Mouse (Mus musculus) lung, embryonic 14.5 days (tissue): ENCODE measurements at regions not wholly inside any gene's neighbourhood (a gene's known extent, or its start where the extent isn't known, plus 50 kb on each side); places are given as distances from the start of the nearest gene placed in this dataset.

Source experiments
- ATAC-seq: fragments of 200-750 bp; cut with Nextera tagmentation; 2 replicates; pipeline ENCODE4 v1.8.0; 2017; ENCODE audit warnings: mild to moderate bottlenecking, moderate TSS enrichment, moderate library complexity; ENCODE audit not compliant: insufficient read depth
- DNase-seq: peaks from one replicate; pipeline ENCODE4 v3.0.0-alpha.2; 2015
- H3K27ac ChIP-seq: fragments of 300-500 bp; sonication (generic); 2 replicates; pipeline ENCODE4 v1.5.1; 2014; ENCODE audit warnings: low read depth, mild to moderate bottlenecking, moderate library complexity
- H3K27me3 ChIP-seq: fragments of 300-500 bp; sonication (generic); 2 replicates; pipeline ENCODE4 v1.6.1; 2014; ENCODE audit warnings: low read length, control low read depth; ENCODE audit not compliant: insufficient read depth
- H3K36me3 ChIP-seq: fragments of 300-500 bp; sonication (generic); 2 replicates; pipeline ENCODE4 v1.6.1; 2014; ENCODE audit warnings: control low read depth; ENCODE audit not compliant: insufficient read depth
- H3K4me1 ChIP-seq: fragments of 300-500 bp; sonication (generic); 2 replicates; pipeline ENCODE4 v1.6.1; 2014; ENCODE audit warnings: antibody characterized with exemption, control low read depth; ENCODE audit not compliant: insufficient read depth
- H3K4me2 ChIP-seq: fragments of 300-500 bp; sonication (generic); 2 replicates; pipeline ENCODE4 v1.6.1; 2014; ENCODE audit warnings: mild to moderate bottlenecking
- H3K4me3 ChIP-seq: fragments of 300-500 bp; sonication (generic); 2 replicates; pipeline ENCODE4 v1.5.1; 2014; ENCODE audit warnings: low read depth, low read length
- H3K9ac ChIP-seq: fragments of 300-500 bp; sonication (generic); 2 replicates; pipeline ENCODE4 v1.6.1; 2014
- H3K9me3 ChIP-seq: fragments of 300-500 bp; sonication (generic); 2 replicates; pipeline ENCODE4 v1.6.1; 2016; ENCODE audit warnings: low read depth, low read length, control low read depth
- CTCF ChIP-seq: IDR thresholded peaks from 2 replicates; pipeline ENCODE4 v1.5.1; 2016; ENCODE audit warnings: antibody characterized with exemption, low read depth
- WGBS: fragments of 180-500 bp; shearing (Covaris S2); extraction: QIAGEN DNeasy Blood & Tissue Kit; methylation state at CpG from one replicate; pipeline ENCODE4 v1.1.7; 2014; 5-methylcytosine and 5-hydroxymethylcytosine counted together

DNA sequence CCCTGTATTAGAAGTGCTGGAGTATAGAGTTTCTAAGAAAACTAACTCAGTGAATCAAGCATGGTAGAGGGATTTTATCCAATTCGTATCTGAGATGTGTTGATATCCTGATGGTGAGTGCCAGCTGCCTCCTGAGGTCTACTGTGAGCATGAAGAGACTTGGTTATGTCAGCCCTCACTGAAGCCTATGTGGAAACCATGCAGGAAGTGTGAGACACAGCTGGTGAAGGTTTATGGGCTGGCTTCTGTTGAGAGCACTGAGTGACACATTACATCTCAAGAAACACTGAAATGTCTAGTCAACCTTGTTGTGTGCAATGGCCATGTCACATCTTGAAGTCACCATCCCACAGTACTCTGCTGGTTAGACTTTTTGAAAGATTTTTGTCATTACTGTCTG lies 104.6 kb downstream of the Psmg1 start:
- WGBS, result 82% methylated on average over 1 of the region's 1 CpGs
- H3K36me3 ChIP-seq, result no peaks in the 10 kb centered on the region
- H3K4me1 ChIP-seq, result no peaks in the 10 kb centered on the region
- DNase-seq (no peak), ATAC-seq (no peak)
- no peaks in the 10 kb centered on the region for H3K27me3 ChIP-seq
- TF ChIP-seq CTCF, result no peak
- no peak overlapping the region for H3K4me2 ChIP-seq
- no peak overlapping the region for H3K9ac ChIP-seq
- H3K9me3 ChIP-seq, result no peaks in the 10 kb centered on the region
- H3K27ac ChIP-seq, result no peak overlapping the region
- no peak overlapping the region for H3K4me3 ChIP-seq

DNA sequence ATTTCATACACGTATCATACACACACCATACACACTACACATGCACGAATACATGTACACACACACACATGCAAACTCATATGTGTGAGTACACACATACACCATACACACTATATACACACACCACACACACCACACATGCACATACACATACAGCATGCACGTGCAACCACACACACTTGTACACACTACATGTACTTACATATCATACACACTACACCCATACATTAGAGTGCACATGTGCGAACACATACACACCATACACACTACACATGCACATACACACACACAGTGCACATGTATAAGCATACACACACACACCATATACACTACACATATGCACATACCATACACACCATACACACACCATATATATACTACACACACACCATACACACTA lies 117.5 kb downstream of the Psmg1 start:
- no peak for TF ChIP-seq CTCF
- Histone ChIP-seq H3K9me3 (no peaks in the 10 kb centered on the region), H3K4me2 (no peak overlapping the region), H3K27ac (no peak overlapping the region), H3K27me3 (no peaks in the 10 kb centered on the region), H3K9ac (no peak overlapping the region), H3K4me1 (peaks cover 3% of the 10 kb centered on the region; the same call in 1 of the 2 replicates), H3K36me3 (no peaks in the 10 kb centered on the region), H3K4me3 (no peak overlapping the region)
- ATAC-seq (no peak), DNase-seq (no peak)
- WGBS, result 95% methylated on average over 4 of the region's 4 CpGs

DNA sequence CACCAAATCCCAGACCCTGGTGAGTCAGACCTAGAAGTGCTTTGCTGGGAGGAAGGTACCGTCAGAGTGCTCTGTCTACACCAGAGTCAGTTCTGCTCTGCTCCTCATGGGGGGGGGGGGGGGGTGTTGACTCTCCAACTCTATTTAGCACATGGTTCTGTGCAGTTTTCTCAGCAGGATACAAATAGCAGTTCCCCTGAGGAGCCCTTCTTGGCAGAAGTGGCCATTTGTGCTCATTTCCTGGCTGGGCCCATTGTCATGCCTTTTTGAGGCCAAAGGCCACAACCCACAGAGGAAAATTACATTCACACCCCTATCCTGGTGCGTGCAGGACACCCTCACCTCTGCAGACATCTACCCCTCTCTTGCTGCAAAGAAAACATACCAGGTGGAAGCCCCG lies 118.3 kb downstream of the Psmg1 start:
- DNase-seq (peak; percentile 44), ATAC-seq (no peak)
- no peak for TF ChIP-seq CTCF
- Histone ChIP-seq H3K27ac (no peak overlapping the region), H3K4me2 (no peak overlapping the region), H3K9ac (no peak overlapping the region), H3K9me3 (no peaks in the 10 kb centered on the region), H3K27me3 (no peaks in the 10 kb centered on the region), H3K36me3 (no peaks in the 10 kb centered on the region), H3K4me1 (peaks cover 3% of the 10 kb centered on the region; the same call in 1 of the 2 replicates), H3K4me3 (no peak overlapping the region)
- 49% methylated on average over 3 of the region's 3 CpGs for WGBS

DNA sequence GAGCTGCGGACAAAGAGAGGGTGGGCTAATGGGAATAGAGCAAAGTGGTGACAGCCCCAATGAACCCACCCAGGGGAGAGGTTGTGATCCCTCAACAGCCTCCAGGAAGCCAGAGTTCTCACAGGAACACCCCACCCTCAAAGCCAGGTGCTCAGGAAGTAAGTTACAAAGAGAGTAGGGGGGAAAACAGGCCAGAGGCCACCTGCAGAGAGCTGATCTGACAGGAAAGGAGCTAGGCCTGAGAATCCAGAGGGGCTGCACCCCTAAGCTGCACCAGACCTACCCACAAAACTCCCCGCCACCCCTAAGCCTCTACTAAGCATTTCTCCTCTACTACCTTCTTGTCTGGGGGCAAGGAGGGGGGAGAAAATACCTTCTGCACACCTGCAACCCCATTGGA lies 120.5 kb downstream of the Psmg1 start:
- 65% methylated on average over 2 of the region's 2 CpGs for WGBS
- Histone ChIP-seq H3K9me3 (no peaks in the 10 kb centered on the region), H3K4me1 (peaks cover 3% of the 10 kb centered on the region; the same call in 1 of the 2 replicates), H3K4me3 (no peak overlapping the region), H3K27ac (no peak overlapping the region), H3K4me2 (no peak overlapping the region), H3K9ac (no peak overlapping the region), H3K27me3 (no peaks in the 10 kb centered on the region), H3K36me3 (no peaks in the 10 kb centered on the region)
- no peak for TF ChIP-seq CTCF
- no peak for DNase-seq
- ATAC-seq, result no peak

DNA sequence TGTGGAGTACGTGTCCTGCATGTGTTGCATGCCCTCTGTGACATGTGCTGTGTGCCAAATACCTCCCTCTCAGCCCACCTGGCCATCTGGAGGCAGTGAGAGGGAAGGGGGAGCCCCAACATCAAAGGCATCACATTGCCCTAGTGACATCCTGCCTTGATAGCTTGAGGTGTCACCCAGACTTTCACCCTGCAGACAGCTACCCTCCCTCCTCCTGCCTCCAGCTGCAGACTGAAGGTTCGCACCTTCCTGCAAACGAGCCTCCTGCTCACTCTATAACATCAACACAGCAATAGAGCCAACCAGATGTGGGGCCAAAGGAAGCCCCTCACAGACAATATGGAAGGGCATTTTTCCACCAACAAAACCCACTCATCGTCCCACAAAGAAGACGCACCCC lies 121.3 kb downstream of the Psmg1 start:
- ATAC-seq (peak; percentile 28; the same call in 1 of the 2 replicates), DNase-seq (no peak)
- H3K9ac ChIP-seq, result no peak overlapping the region
- H3K27me3 ChIP-seq, result no peaks in the 10 kb centered on the region
- TF ChIP-seq CTCF, result no peak
- 30% methylated on average over 5 of the region's 5 CpGs for WGBS
- H3K4me2 ChIP-seq, result no peak overlapping the region
- no peaks in the 10 kb centered on the region for H3K36me3 ChIP-seq
- no peak overlapping the region for H3K4me3 ChIP-seq
- peaks cover 3% of the 10 kb centered on the region; the same call in 1 of the 2 replicates for H3K4me1 ChIP-seq
- no peaks in the 10 kb centered on the region for H3K9me3 ChIP-seq
- H3K27ac ChIP-seq, result no peak overlapping the region

DNA sequence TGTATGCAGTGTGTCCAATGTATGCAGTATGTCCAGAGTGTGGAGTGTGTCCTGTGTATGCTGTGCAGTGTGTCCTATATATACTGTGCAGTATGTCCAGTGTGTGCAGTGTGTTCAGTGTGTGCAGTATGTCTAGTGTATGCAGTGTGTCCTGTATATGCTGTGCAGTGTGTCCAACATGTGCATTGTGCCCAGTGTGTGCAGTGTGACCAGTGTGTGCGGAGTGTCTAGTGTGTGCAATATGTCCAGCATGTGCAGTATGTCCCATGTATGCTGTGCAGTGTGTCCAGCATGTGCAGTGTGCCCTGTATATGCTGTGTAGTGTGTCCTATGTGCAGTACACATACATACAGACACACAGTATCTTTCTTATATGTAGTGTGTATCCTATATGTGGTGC lies 121.9 kb downstream of the Psmg1 start:
- Histone ChIP-seq H3K9me3 (no peaks in the 10 kb centered on the region), H3K27ac (no peak overlapping the region), H3K4me1 (peaks cover 4% of the 10 kb centered on the region), H3K4me2 (no peak overlapping the region), H3K9ac (no peak overlapping the region), H3K27me3 (no peaks in the 10 kb centered on the region), H3K4me3 (no peak overlapping the region), H3K36me3 (no peaks in the 10 kb centered on the region)
- ATAC-seq (peak; percentile 12; the same call in 1 of the 2 replicates), DNase-seq (no peak)
- 92% methylated on average over 1 of the region's 1 CpGs for WGBS
- TF ChIP-seq CTCF, result no peak

DNA sequence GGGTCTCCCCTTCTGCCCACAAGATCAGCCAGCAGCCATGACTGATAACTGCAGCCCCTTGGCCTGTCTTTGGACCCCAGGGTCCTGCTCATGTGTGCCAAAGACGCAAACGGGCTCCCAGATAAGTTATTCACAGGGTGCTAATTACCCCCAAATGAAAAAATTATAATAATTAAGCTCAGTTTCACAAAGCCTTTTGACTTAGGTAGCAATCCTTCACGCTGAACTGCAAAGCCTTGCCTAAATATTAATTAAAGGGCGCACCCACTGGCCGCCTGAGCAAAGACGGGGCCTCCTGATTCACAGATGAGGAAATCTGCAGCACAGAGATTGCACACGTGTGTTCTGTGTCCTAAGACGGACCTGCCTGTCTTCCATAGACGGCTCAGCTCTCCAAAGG lies 123.2 kb downstream of the Psmg1 start:
- Histone ChIP-seq H3K36me3 (no peaks in the 10 kb centered on the region), H3K27me3 (no peaks in the 10 kb centered on the region), H3K4me2 (no peak overlapping the region), H3K27ac (no peak overlapping the region), H3K4me3 (no peak overlapping the region), H3K9ac (no peak overlapping the region), H3K9me3 (no peaks in the 10 kb centered on the region), H3K4me1 (peaks cover 6% of the 10 kb centered on the region)
- no peak for DNase-seq
- 81% methylated on average over 9 of the region's 9 CpGs for WGBS
- no peak for ATAC-seq
- no peak for TF ChIP-seq CTCF

DNA sequence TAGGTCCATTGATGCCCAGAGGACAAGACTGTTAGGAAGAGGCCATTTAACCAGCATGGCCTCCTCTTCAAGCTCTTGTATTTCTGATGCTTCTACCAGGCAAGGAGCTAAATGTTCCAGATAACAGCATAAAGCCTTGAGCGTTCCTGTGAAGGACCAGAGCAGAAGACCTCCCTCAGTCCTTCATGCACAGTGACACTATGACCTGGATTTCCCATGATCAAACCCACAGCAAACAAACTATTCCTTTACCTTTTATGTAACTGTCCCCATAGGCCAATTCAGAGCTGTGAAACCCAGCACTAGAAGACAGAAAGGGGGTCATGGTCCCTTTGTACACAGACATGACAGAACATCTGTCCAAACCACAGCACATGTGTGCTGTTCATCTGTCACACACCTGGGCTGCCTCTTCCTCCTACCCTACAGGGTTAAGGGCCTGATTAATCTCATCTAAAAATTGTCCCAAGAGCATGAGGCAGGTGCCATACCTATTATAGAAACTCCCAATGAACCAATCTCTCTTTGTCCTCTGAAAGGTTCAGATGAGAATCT lies 123.8 kb downstream of the Psmg1 start:
- ATAC-seq (no peak), DNase-seq (no peak)
- no peak overlapping the region for H3K4me2 ChIP-seq
- no peak for TF ChIP-seq CTCF
- H3K9ac ChIP-seq, result no peak overlapping the region
- peaks cover 10% of the 10 kb centered on the region for H3K4me1 ChIP-seq
- no peaks in the 10 kb centered on the region for H3K36me3 ChIP-seq
- no peaks in the 10 kb centered on the region for H3K9me3 ChIP-seq
- H3K27me3 ChIP-seq, result no peaks in the 10 kb centered on the region
- 86% methylated on average over 1 of the region's 1 CpGs for WGBS
- no peak overlapping the region for H3K27ac ChIP-seq
- H3K4me3 ChIP-seq, result no peak overlapping the region
